Mouse (Mus musculus): ENCODE measurements around the gene Ppil1. TPM values are rescaled to one million over a fixed set of nuclear protein-coding genes. Genes with fewer than 3 reads are reported as not detected.

Ppil1 gene
- 18.6 to 23.6 TPM (median 22.7 TPM) in 4 replicates for total RNA-seq (2023; ENCODE audit: inconsistent age)

GRCm38 (mm10) chr17:29263840-29264633 is at the start of gene Ppil1:
Gene Ppil1, minus strand, starts transcription at chr17:29264186.

DNA sequence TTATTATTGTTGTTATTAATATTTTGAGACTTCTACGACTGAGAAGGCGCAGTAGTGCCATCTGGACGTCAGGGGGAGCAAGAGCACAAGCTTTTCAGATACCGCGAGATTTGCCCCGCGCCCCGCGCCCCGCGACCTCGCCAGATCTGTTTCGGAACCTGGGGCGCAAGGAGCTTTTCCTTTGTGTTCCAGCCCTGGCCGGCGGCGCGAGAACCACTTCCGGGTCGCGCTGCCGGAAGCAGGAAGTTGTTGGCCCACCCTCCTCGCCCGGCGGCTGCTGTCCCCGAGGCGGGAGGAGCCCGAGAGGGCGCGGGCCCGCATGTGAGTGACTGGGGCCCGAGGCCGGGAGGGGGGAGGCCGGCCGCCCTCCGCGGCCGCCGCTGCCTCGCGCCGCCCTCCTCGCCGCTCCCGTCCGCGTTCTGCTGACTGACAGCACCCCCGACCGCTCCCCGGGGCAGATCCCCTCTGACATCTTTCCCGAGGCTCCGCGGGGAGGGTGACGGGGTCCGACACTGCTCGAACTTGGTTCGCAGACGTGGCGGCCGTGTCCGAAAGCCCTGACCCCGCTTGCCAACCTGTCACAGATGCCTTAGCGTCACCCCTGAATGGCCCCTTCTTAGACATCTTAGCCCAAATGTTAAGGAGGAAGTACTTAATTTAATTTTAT is 4.8 kb upstream of the Ppil1 start, which contains the start of gene BC004004:
Gene BC004004, plus strand, starts transcription at position 107 of the 667 bp plus-strand sequence.

DNA sequence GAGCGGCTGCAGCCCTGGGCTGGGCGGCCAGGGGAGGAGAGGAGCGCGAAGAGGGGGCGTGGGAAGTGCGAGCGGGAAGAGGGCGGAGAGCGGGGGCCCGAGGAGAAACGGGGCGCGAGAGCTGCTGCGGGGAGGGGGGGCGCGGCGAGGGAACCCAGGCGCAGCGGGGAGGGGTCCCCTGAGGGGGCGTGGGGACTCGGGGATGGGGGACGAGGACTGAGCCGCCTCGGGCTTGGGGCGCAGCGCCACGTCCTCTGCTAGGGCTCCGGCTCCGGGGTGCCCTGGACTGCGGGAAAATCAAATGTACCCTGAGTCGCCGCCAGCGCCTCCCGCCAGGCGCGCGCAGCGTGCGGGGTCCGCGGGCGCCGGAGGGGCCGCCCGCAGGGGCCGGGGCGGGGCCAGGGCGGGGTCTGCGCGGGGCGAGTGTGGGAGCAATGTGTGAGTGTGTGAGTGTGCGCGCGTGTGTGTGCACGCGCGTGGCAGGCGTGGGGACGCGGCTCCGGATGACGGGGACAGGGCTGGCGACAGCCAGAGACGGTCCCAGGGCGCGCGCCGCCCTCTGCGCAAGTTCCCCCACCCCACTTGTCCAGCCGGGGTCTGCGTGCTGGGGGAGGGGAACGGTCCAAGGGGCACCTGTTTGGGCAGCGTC is 26.1 kb downstream of the Ppil1 start, which contains the start of gene Cpne5:
Gene Cpne5, minus strand, starts transcription at position 396 of the 649 bp plus-strand sequence.

Other genes starting within 250 kb of the Ppil1 start
- gene Srsf3, start 231.6 kb downstream of the Ppil1 start, total RNA-seq (2023; ENCODE audit: inconsistent age), result 519 to 550 TPM (median 532 TPM) in 4 replicates
- gene Cdkn1a, start 173.2 kb downstream of the Ppil1 start, total RNA-seq (2023; ENCODE audit: inconsistent age), result 2.7 to 4.3 TPM (median 3.6 TPM) in 4 replicates
- 0.27 to 1.1 TPM (median 0.64 TPM) in 4 replicates for gene Rab44, start 150.0 kb downstream of the Ppil1 start, total RNA-seq (2023; ENCODE audit: inconsistent age)
- 1.5 to 2.7 TPM (median 2.0 TPM) in 4 replicates for gene Cpne5, start 26.0 kb downstream of the Ppil1 start, total RNA-seq (2023; ENCODE audit: inconsistent age)
- 116 to 128 TPM (median 118 TPM) in 4 replicates for gene BC004004, start 4.6 kb upstream of the Ppil1 start, total RNA-seq (2023; ENCODE audit: inconsistent age)
- gene Pi16, start 53.5 kb upstream of the Ppil1 start, total RNA-seq (2023; ENCODE audit: inconsistent age), result 0.35 to 1.00 TPM (median 0.50 TPM) in 4 replicates
- 81.6 to 92.7 TPM (median 89.4 TPM) in 4 replicates for gene Mtch1, start 83.7 kb upstream of the Ppil1 start, total RNA-seq (2023; ENCODE audit: inconsistent age)
- 434 to 502 TPM (median 469 TPM) in 4 replicates for gene Fgd2, start 96.7 kb upstream of the Ppil1 start, total RNA-seq (2023; ENCODE audit: inconsistent age)
- 189 to 217 TPM (median 201 TPM) in 4 replicates for gene Pim1, start 226.6 kb upstream of the Ppil1 start, total RNA-seq (2023; ENCODE audit: inconsistent age)

Measured in B cell, adult (primary cell).